Mouse (Mus musculus) layer of hippocampus, adult 18-20 months (tissue): ENCODE data around the gene Arpc2. TPM values are rescaled to one million over a fixed set of nuclear protein-coding genes. Genes with fewer than 3 reads are reported as not detected.

Source experiments
- DNase-seq, 2 experiments: peaks; one replicate each; pipeline ENCODE4 v3.0.0; 2022; ENCODE audit warnings: low spot score in 2 of 2
- total RNA-seq, 2 experiments: library from RNA; stranded (reverse); gene quantifications; 2 replicates each; pipeline ENCODE4 v1.2.3; 2021

Arpc2 gene
- total RNA-seq, 2 experiments from 2014 or later, result 376 to 401 TPM

GRCm38 (mm10) chr1:74282896-74283625 is 47.2 kb downstream of the Arpc2 start:
- DNase-seq, result no peak

DNA sequence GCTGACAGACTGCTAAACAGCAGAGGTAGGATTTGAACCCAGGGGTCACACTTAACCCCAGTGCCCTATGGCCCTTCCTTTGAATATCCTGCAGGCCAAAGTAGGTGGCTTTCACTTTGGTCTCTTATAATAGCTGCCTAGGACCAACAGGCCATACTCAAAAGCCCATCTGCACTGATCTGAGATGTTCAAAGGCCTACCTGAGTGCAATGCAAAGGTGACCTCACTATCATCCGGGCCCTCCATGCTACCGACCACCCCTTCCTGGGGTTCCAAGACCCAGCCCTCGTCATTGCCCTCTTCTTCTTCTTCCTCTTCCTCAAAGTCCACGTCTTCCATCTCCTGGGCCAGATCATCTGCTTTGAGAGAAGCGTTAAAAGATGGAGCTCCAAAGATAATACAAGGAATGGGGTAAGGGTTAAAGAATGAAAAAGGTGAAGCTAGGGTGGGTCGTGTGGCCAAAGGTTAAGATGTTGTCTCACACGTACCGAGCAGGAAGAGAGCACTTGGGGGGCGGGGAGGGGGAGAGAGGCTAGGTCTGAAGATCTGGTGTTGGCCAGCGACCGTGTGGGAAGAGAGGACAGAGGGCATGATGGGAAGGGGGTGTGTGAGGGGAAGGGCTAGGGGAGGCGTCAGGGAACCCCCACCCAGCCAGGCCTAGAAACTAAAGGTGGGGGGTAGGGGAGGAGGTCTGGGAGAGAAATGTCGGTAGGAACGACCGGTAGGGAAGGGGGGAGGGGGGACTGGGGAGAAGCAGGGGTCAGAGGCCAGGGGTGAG is 48.0 kb downstream of the Arpc2 start:
- peak in 1 of 2 experiments; percentile 42 for DNase-seq

- DNase-seq, result peak; percentile 100
These were observed 48.8 kb downstream of the Arpc2 start, which contains the start of the genes Aamp and Pnkd for GRCm38 (mm10) chr1:74284543-74285160. Gene Aamp (minus strand): TSS chr1:74284738. Gene Pnkd (plus strand): TSS chr1:74284930.

- peak in 1 of 2 experiments; percentile 35 for DNase-seq
These were observed 49.5 kb downstream of the Arpc2 start for GRCm38 (mm10) chr1:74285212-74286010.

DNA sequence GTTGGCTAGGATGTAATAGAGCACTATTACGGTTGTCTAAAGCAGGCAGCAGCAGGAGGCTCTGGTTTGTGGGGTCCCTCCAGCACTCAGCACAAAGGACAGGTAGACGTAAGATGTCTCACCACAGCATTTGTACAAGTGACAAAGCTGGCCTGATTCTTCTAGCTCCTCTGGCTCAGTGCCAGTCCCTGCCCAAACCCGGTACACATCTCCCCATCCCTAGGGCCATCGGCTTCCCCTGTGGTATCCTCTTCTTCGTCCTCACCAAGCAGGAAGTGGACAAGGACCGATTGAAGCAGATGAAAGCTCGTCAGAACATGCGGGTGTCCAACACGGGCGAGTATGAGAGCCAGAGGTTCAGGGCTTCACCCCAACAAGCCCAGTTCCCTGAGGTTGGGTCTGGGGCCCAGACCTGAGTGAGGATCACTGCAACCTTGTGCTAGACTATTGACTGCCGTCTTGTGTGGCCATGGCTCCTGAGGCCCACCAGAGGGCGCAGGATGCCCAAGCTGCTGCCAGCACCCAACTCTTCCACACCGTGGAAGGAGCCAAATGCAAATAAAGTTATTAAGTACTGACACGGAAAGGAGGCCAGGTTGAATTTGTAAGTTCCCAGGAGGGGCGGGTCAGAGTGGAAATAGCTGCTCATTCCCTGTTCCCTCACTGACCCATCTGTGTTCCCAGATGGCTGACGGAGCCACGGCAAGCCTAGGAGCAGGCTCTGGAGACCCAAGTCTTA is 51.2 kb downstream of the Arpc2 start:
- peak in 1 of 2 experiments; percentile 26 for DNase-seq

GRCm38 (mm10) chr1:74288327-74288726 is 52.4 kb downstream of the Arpc2 start:
- no peak for DNase-seq

- no peak for DNase-seq
These were observed 53.4 kb downstream of the Arpc2 start for GRCm38 (mm10) chr1:74289248-74289647.

DNA sequence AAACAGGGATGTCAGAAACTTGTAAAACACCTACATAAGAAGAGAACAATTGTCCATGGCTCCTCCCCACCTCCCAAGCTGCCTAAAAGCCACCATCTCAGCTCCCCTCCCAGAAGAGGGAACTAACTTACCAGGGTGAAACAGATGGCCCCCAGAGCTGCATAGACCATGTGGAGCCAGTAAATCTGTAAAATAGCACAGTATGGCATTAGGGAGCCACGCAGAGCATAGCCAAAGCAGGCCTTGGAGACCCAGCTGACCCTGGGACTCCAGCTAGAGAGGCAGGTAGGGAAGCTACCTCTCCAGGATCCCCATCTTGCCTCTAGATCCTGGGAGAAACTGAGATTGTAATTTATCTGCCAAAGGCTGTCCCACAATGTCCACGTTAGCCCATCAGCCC is 53.9 kb downstream of the Arpc2 start:
- no peak for DNase-seq

GRCm38 (mm10) chr1:74290141-74290540 is 54.3 kb downstream of the Arpc2 start:
- DNase-seq, result no peak

GRCm38 (mm10) chr1:74292331-74293020 is 56.6 kb downstream of the Arpc2 start:
- DNase-seq, result no peak

GRCm38 (mm10) chr1:74293306-74293960 is 57.5 kb downstream of the Arpc2 start:
- no peak for DNase-seq

GRCm38 (mm10) chr1:74294090-74294643 is 58.3 kb downstream of the Arpc2 start:
- DNase-seq, result no peak

DNA sequence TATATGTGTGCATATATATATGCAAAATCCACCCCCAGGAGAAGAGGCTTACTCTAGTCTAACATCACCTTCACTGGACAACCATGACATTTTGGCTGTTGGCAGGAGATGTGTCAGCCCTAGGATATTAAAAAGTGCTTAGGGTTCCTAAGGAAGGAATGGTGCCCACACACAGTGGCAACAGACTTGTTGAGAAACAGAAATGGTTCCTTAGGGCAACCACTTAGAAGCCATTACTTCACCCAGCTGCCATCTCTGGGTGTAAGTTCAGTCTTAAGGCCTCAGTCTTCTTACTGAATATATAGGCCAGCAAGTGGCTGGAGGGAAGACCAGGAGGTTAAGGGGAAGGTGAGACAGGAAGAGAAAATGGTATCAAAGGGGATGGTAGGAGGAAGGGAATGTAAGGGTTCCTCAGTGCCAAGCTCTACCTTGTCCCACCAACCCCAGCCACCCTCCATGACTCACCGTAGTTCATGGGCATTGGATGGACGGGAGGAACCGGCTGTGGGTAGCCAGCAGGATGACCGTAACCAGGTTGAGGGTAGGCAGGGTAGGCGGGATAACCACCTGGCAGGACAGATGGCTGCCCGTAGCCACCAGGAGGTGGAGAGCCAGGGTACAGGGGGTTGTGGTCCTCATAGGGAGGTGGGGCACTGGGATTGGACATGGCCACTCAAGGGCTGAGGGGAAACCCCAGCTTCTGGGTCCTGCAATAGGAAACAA is 59.0 kb downstream of the Arpc2 start:
- no peak for DNase-seq

- peak; percentile 80 to 90 for DNase-seq
These were observed 59.7 kb downstream of the Arpc2 start for GRCm38 (mm10) chr1:74295456-74296171.

GRCm38 (mm10) chr1:74296477-74296876 is 60.6 kb downstream of the Arpc2 start:
- DNase-seq, result no peak

- DNase-seq, result no peak
These were observed 61.4 kb downstream of the Arpc2 start for GRCm38 (mm10) chr1:74297269-74297668.

- no peak for DNase-seq
These were observed 62.4 kb downstream of the Arpc2 start for GRCm38 (mm10) chr1:74298157-74298750.
